Mouse (Mus musculus): ENCODE results near the gene Dlgap4. TPM values are rescaled to one million over a fixed set of nuclear protein-coding genes. Genes with fewer than 3 reads are reported as not detected.

Gene Dlgap4
- polyA plus RNA-seq, 1 experiment from 2014 or later, result 160 TPM

GRCm38 (mm10) chr2:156667290-156667689, 53.8 kb downstream of the Dlgap4 start:
- WGBS, result 83% methylated on average over 5 of the region's 5 CpGs
- H3K4me2 ChIP-seq (ENCODE audit: low read depth), result no peak overlapping the region
- no peak overlapping the region for H3K27ac ChIP-seq (ENCODE audit: low read depth, low read length)
- H3K36me3 ChIP-seq (ENCODE audit: control insufficient read depth, insufficient read depth, low read length), result no peaks in the 10 kb centered on the region
- no peak overlapping the region for H3K4me3 ChIP-seq (ENCODE audit: low read depth, low read length)
- H3K9me3 ChIP-seq (ENCODE audit: control insufficient read depth, low read length), result no peaks in the 10 kb centered on the region
- no peaks in the 10 kb centered on the region for H3K4me1 ChIP-seq (ENCODE audit: control insufficient read depth, insufficient read depth, low read length)
- ATAC-seq (ENCODE audit: insufficient read depth, low FRiP score, low TSS enrichment) (no peak), DNase-seq (ENCODE audit: low spot score) (no peak)
- H3K9ac ChIP-seq (ENCODE audit: low read length), result no peak overlapping the region
- no peaks in the 10 kb centered on the region for H3K27me3 ChIP-seq (ENCODE audit: control insufficient read depth, insufficient read depth, low read length)

GRCm38 (mm10) chr2:156668625-156669024, 55.1 kb downstream of the Dlgap4 start:
- H3K27ac ChIP-seq (ENCODE audit: low read depth, low read length), result no peak overlapping the region
- no peak for DNase-seq (ENCODE audit: low spot score)
- H3K9me3 ChIP-seq (ENCODE audit: control insufficient read depth, low read length), result no peaks in the 10 kb centered on the region
- no peak for ATAC-seq (ENCODE audit: insufficient read depth, low FRiP score, low TSS enrichment)
- no peaks in the 10 kb centered on the region for H3K27me3 ChIP-seq (ENCODE audit: control insufficient read depth, insufficient read depth, low read length)
- H3K9ac ChIP-seq (ENCODE audit: low read length), result no peak overlapping the region
- no peak overlapping the region for H3K4me3 ChIP-seq (ENCODE audit: low read depth, low read length)
- WGBS, result 95% methylated on average over 6 of the region's 6 CpGs
- H3K4me1 ChIP-seq (ENCODE audit: control insufficient read depth, insufficient read depth, low read length), result no peaks in the 10 kb centered on the region
- no peaks in the 10 kb centered on the region for H3K36me3 ChIP-seq (ENCODE audit: control insufficient read depth, insufficient read depth, low read length)
- no peak overlapping the region for H3K4me2 ChIP-seq (ENCODE audit: low read depth)

GRCm38 (mm10) chr2:156673307-156673706, 59.8 kb downstream of the Dlgap4 start:
- 83% methylated on average over 10 of the region's 10 CpGs for WGBS
- no peak for DNase-seq (ENCODE audit: low spot score)

DNA sequence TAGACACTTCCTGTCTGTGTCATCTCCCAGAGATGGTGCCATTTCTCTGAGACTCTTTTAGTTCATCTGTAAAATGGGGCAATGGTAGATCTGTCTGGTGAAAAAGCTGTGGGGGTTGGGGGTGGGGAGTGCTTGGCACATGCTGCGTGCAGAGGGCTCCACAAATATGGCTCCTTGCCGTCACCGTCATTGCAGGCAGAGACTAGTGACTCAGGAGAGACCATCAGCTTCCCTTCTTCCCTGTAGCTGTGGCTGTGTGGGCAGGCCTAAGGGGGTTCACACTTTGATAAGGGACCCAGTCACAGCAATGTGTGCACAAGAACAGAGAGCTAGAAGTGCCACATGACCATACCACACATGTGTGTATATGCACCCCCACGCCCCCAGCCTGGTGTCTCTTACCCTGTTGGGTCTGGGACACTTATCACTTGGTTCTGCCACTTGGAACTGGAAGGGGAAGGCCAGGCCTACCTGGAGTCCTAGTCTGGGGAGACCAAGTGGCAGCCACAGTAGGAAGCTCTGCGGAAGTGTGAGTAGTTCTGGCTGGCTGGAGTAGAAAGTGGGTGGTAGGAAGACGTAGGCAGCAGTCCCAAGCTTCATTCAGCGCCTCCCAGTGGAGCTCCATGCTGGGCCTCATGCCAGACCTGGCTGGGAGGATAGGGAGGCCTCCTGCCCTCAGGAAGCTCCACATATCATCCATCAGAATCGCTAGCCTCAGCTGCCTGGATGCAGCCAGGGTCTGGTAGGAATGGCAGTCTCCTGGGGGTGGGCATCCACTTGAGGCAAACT, 60.6 kb downstream of the Dlgap4 start:
- no peak for ATAC-seq (ENCODE audit: insufficient read depth, low FRiP score, low TSS enrichment)
- Histone ChIP-seq H3K9me3 (ENCODE audit: control insufficient read depth, low read length) (no peaks in the 10 kb centered on the region), H3K36me3 (ENCODE audit: control insufficient read depth, insufficient read depth, low read length) (no peaks in the 10 kb centered on the region), H3K27ac (ENCODE audit: low read depth, low read length) (no peak overlapping the region), H3K9ac (ENCODE audit: low read length) (no peak overlapping the region), H3K4me2 (ENCODE audit: low read depth) (no peak overlapping the region), H3K27me3 (ENCODE audit: control insufficient read depth, insufficient read depth, low read length) (no peaks in the 10 kb centered on the region), H3K4me3 (ENCODE audit: low read depth, low read length) (no peak overlapping the region), H3K4me1 (ENCODE audit: control insufficient read depth, insufficient read depth, low read length) (no peaks in the 10 kb centered on the region)
- no peak for DNase-seq (ENCODE audit: low spot score)
- WGBS, result 78% methylated on average over 8 of the region's 8 CpGs

More at GRCm38 (mm10) chr2:156673307-156673706, 59.8 kb downstream of the Dlgap4 start:
- no peak overlapping the region for H3K27ac ChIP-seq (ENCODE audit: low read depth, low read length)
- H3K36me3 ChIP-seq (ENCODE audit: control insufficient read depth, insufficient read depth, low read length), result no peaks in the 10 kb centered on the region
- no peak overlapping the region for H3K4me3 ChIP-seq (ENCODE audit: low read depth, low read length)
- H3K4me1 ChIP-seq (ENCODE audit: control insufficient read depth, insufficient read depth, low read length), result no peaks in the 10 kb centered on the region
- no peak for ATAC-seq (ENCODE audit: insufficient read depth, low FRiP score, low TSS enrichment)
- no peaks in the 10 kb centered on the region for H3K27me3 ChIP-seq (ENCODE audit: control insufficient read depth, insufficient read depth, low read length)
- no peak overlapping the region for H3K4me2 ChIP-seq (ENCODE audit: low read depth)
- no peaks in the 10 kb centered on the region for H3K9me3 ChIP-seq (ENCODE audit: control insufficient read depth, low read length)
- no peak overlapping the region for H3K9ac ChIP-seq (ENCODE audit: low read length)

- no peak for DNase-seq (ENCODE audit: low spot score)
- Histone ChIP-seq H3K4me3 (ENCODE audit: low read depth, low read length) (no peak overlapping the region), H3K9me3 (ENCODE audit: control insufficient read depth, low read length) (no peaks in the 10 kb centered on the region), H3K4me1 (ENCODE audit: control insufficient read depth, insufficient read depth, low read length) (0 out of 2 replicates have a peak, but pooled peaks cover 3% of the 10 kb centered on the region), H3K27me3 (ENCODE audit: control insufficient read depth, insufficient read depth, low read length) (no peaks in the 10 kb centered on the region), H3K4me2 (ENCODE audit: low read depth) (no peak overlapping the region), H3K36me3 (ENCODE audit: control insufficient read depth, insufficient read depth, low read length) (no peaks in the 10 kb centered on the region), H3K27ac (ENCODE audit: low read depth, low read length) (no peak overlapping the region), H3K9ac (ENCODE audit: low read length) (no peak overlapping the region)
- WGBS, result 15% methylated on average over 6 of the region's 6 CpGs
- no peak for ATAC-seq (ENCODE audit: insufficient read depth, low FRiP score, low TSS enrichment)
Observed at GRCm38 (mm10) chr2:156676885-156677284, 63.4 kb downstream of the Dlgap4 start.

DNA sequence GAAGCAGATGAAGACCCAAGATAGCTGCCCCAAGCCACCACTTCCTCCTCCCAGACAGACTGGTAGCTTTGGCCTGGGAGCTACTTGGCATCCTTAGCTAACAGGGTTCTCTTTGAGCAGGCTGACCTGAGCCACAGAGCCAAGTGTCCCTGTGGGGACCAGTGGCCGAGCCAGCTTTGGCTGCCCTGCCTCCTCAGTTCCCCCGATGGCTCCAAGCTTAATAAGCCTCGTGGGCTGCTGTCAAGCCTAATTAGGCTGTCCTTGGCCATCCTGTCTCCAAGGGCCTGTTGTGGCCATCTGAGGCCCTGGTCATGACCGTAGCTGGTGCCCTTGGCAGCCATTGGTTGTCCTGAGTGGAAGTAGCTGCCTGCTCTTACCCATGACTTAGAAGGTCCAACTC, 64.6 kb downstream of the Dlgap4 start:
- H3K4me1 ChIP-seq (ENCODE audit: control insufficient read depth, insufficient read depth, low read length), result 0 out of 2 replicates have a peak, but pooled peaks cover 3% of the 10 kb centered on the region
- 78% methylated on average over 4 of the region's 4 CpGs for whole genome bisulfite sequencing
- no peaks in the 10 kb centered on the region for H3K9me3 ChIP-seq (ENCODE audit: control insufficient read depth, low read length)
- H3K4me2 ChIP-seq (ENCODE audit: low read depth), result no peak overlapping the region
- ATAC-seq (ENCODE audit: insufficient read depth, low FRiP score, low TSS enrichment) (no peak), DNase-seq (ENCODE audit: low spot score) (no peak)
- no peaks in the 10 kb centered on the region for H3K27me3 ChIP-seq (ENCODE audit: control insufficient read depth, insufficient read depth, low read length)
- no peak overlapping the region for H3K27ac ChIP-seq (ENCODE audit: low read depth, low read length)
- no peaks in the 10 kb centered on the region for H3K36me3 ChIP-seq (ENCODE audit: control insufficient read depth, insufficient read depth, low read length)
- H3K9ac ChIP-seq (ENCODE audit: low read length), result no peak overlapping the region
- H3K4me3 ChIP-seq (ENCODE audit: low read depth, low read length), result no peak overlapping the region

DNA sequence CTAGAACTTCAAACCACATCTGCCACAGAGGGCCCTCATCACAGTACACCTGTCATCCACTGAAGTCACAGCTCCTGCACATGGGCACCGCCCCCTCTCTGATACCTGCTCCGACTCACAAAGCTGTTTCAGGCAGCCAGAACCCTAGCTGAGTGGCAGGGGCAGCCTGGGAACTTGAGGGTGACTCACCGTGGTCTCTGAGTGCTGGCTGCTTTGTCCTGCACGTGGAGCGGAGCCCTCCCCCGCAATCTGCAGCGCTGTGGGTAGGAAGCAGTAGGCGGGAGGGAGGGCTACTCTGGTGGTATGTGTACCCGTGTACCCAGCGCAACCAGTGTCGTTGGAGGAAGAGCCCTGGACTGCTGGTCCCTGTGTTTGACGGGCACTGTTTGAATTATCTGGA, 69.5 kb downstream of the Dlgap4 start:
- H3K9ac ChIP-seq (ENCODE audit: low read length), result no peak overlapping the region

GRCm38 (mm10) chr2:156685999-156686398, 72.5 kb downstream of the Dlgap4 start:
- H3K4me1 ChIP-seq (ENCODE audit: control insufficient read depth, insufficient read depth, low read length), result 0 out of 2 replicates have a peak, but pooled peaks cover 3% of the 10 kb centered on the region
- no peak for DNase-seq (ENCODE audit: low spot score)
- H3K4me3 ChIP-seq (ENCODE audit: low read depth, low read length), result no peak overlapping the region
- H3K36me3 ChIP-seq (ENCODE audit: control insufficient read depth, insufficient read depth, low read length), result no peaks in the 10 kb centered on the region
- no peaks in the 10 kb centered on the region for H3K9me3 ChIP-seq (ENCODE audit: control insufficient read depth, low read length)
- ATAC-seq (ENCODE audit: insufficient read depth, low FRiP score, low TSS enrichment), result no peak
- H3K9ac ChIP-seq (ENCODE audit: low read length), result no peak overlapping the region
- no peak overlapping the region for H3K4me2 ChIP-seq (ENCODE audit: low read depth)
- H3K27me3 ChIP-seq (ENCODE audit: control insufficient read depth, insufficient read depth, low read length), result no peaks in the 10 kb centered on the region
- WGBS, result 85% methylated on average over 14 of the region's 14 CpGs
- H3K27ac ChIP-seq (ENCODE audit: low read depth, low read length), result no peak overlapping the region

More for the DNA sequence above, 69.5 kb downstream of the Dlgap4 start:
- 60% methylated on average over 12 of the region's 12 CpGs for WGBS
- Histone ChIP-seq H3K27me3 (ENCODE audit: control insufficient read depth, insufficient read depth, low read length) (no peaks in the 10 kb centered on the region), H3K27ac (ENCODE audit: low read depth, low read length) (no peak overlapping the region), H3K9me3 (ENCODE audit: control insufficient read depth, low read length) (no peaks in the 10 kb centered on the region), H3K4me1 (ENCODE audit: control insufficient read depth, insufficient read depth, low read length) (0 out of 2 replicates have a peak, but pooled peaks cover 3% of the 10 kb centered on the region), H3K36me3 (ENCODE audit: control insufficient read depth, insufficient read depth, low read length) (no peaks in the 10 kb centered on the region), H3K4me2 (ENCODE audit: low read depth) (no peak overlapping the region), H3K4me3 (ENCODE audit: low read depth, low read length) (no peak overlapping the region)
- DNase-seq (ENCODE audit: low spot score), result no peak
- no peak for ATAC-seq (ENCODE audit: insufficient read depth, low FRiP score, low TSS enrichment)

DNA sequence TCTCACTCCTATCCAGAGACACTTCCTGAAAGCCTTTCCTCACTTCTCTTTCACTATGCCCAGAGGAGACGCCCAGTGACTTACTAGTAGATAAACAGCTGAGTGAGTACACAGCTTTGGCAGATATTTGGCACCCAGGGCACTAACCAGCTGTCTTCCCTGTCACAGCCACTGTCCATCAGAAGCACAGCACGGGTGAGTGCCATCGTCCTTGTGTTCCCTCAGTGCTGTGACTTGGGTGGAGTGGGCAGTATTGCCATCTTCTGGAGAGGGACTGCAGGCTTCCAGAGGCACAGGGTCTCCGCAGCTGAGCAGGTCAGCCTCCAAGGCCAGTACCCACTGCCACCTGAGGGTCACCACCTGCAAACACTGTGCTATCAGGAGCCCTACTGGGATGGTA, 73.2 kb downstream of the Dlgap4 start:
- 80% methylated on average over 4 of the region's 4 CpGs for WGBS
- ATAC-seq (ENCODE audit: insufficient read depth, low FRiP score, low TSS enrichment) (no peak), DNase-seq (ENCODE audit: low spot score) (no peak)
- Histone ChIP-seq H3K9me3 (ENCODE audit: control insufficient read depth, low read length) (no peaks in the 10 kb centered on the region), H3K9ac (ENCODE audit: low read length) (peak overlapping the region; percentile 5; the same call in 1 of the 2 replicates), H3K4me1 (ENCODE audit: control insufficient read depth, insufficient read depth, low read length) (no peaks in the 10 kb centered on the region), H3K27me3 (ENCODE audit: control insufficient read depth, insufficient read depth, low read length) (no peaks in the 10 kb centered on the region), H3K4me2 (ENCODE audit: low read depth) (no peak overlapping the region), H3K4me3 (ENCODE audit: low read depth, low read length) (no peak overlapping the region), H3K36me3 (ENCODE audit: control insufficient read depth, insufficient read depth, low read length) (no peaks in the 10 kb centered on the region), H3K27ac (ENCODE audit: low read depth, low read length) (no peak overlapping the region)

All from neural tube, embryonic 11.5 days (tissue).